Mouse (Mus musculus) midbrain, postnatal 0 days (tissue): Measurements from ENCODE around the gene Foxp1. TPM values are rescaled to one million over a fixed set of nuclear protein-coding genes. Genes with fewer than 3 reads are reported as not detected.

Experiments used
- ATAC-seq: fragments of 200-750 bp; cut with Nextera tagmentation; 2 replicates; pipeline ENCODE4 v1.8.0; 2017; ENCODE audit warnings: moderate number of reproducible peaks, mild to moderate bottlenecking, moderate TSS enrichment, moderate library complexity; ENCODE audit not compliant: low FRiP score
- DNase-seq: peaks from one replicate; pipeline ENCODE4 v3.0.0-alpha.2; 2015; ENCODE audit warnings: low spot score
- H3K27ac ChIP-seq: fragments of 300-500 bp; sonication (generic); 2 replicates; pipeline ENCODE4 v1.5.1; 2014; ENCODE audit warnings: low read depth, mild to moderate bottlenecking, low read length, mixed read lengths
- H3K27me3 ChIP-seq: fragments of 300-500 bp; sonication (generic); 2 replicates; pipeline ENCODE4 v1.6.1; 2014; ENCODE audit warnings: low read length, control low read depth, mixed read lengths; ENCODE audit not compliant: insufficient read depth
- H3K36me3 ChIP-seq: fragments of 300-500 bp; sonication (generic); 2 replicates; pipeline ENCODE4 v1.6.1; 2014; ENCODE audit warnings: low read length, control low read depth, mixed read lengths; ENCODE audit not compliant: insufficient read depth
- H3K4me1 ChIP-seq: fragments of 300-500 bp; sonication (generic); 2 replicates; pipeline ENCODE4 v1.6.1; 2014; ENCODE audit warnings: mild to moderate bottlenecking, control low read depth, antibody characterized with exemption, low read length, mixed read lengths; ENCODE audit not compliant: insufficient read depth
- H3K4me2 ChIP-seq: fragments of 300-500 bp; sonication (generic); 2 replicates; pipeline ENCODE4 v1.6.1; 2014; ENCODE audit warnings: low read depth, mild to moderate bottlenecking, low read length, mixed read lengths; ENCODE audit not compliant: poor library complexity, severe bottlenecking
- H3K4me3 ChIP-seq: fragments of 300-500 bp; sonication (generic); 2 replicates; pipeline ENCODE4 v1.5.1; 2014; ENCODE audit warnings: low read depth, mild to moderate bottlenecking, low read length, moderate library complexity
- H3K9ac ChIP-seq: fragments of 300-500 bp; sonication (generic); replicated peaks from 2 replicates; pipeline ENCODE4 v1.6.1; 2014; ENCODE audit warnings: mild to moderate bottlenecking, low read length, moderate library complexity, mixed read lengths; ENCODE audit not compliant: poor library complexity, severe bottlenecking
- H3K9me3 ChIP-seq: fragments of 300-500 bp; sonication (generic); 2 replicates; pipeline ENCODE4 v1.6.1; 2016; ENCODE audit warnings: low read length, control low read depth
- CTCF ChIP-seq: IDR thresholded peaks from 2 replicates; pipeline ENCODE4 v1.5.1; 2016; ENCODE audit warnings: antibody characterized with exemption, mild to moderate bottlenecking
- WGBS: fragments of 180-500 bp; shearing (Covaris S2); extraction: QIAGEN DNeasy Blood & Tissue Kit; methylation state at CpG from one replicate; pipeline ENCODE4 v1.1.7; 2014; 5-methylcytosine and 5-hydroxymethylcytosine counted together
- polyA plus RNA-seq: library from polyadenylated mRNA; unstranded; fragments of >200 nt; fragmentation: Nextera tagmentation; extraction: Ambion mirVana; gene quantifications from 2 replicates; pipeline ENCODE4 v1.2.1, GENCODE M21; 2015
- total RNA-seq: library from RNA; depleted of rRNA; stranded (reverse); fragments of >200 nt; gene quantifications from 2 replicates; pipeline ENCODE4 v1.2.3, GENCODE M21; 2014

Gene Foxp1
- total and polyA plus RNA-seq, 2 experiments from 2014 or later: 71.1 to 74.3 TPM

DNA sequence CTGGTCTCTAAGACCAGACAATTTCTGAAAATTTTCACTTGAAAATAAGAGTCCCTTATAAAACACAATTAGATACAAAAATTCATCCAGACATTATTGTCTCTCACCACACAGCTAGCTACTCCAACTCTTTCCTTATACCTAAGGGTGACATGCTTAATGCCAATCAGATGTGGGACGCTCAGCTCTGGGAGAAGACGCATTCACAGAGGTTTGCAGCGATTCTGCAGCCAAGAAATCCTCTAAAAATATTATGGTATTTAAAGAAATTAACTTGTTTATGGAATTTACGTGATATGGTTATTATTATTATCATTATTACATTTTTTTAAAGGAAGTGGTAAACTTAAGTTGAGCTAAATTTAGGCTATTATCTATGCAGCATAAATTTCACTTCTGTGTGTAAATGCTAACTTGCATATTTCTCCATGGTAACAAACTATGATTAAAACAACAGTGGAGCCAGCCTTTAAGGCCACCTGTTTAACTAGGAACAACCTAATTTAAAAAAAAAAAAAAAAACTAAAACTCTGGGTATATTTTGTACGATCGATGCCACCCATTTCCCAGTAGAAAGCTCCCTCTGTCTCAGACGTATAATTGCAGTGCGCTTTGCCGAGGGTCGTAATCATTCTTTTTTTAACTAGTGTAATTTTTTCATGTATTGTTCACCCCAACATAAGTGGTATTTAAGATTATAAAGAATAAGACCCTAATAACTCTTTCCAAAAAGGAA, 182.4 kb downstream of the Foxp1 start:
- no peaks in the 10 kb centered on the region for H3K9me3 ChIP-seq
- ATAC-seq (no peak), DNase-seq (no peak)
- no peak overlapping the region for H3K9ac ChIP-seq
- H3K36me3 ChIP-seq: no peaks in the 10 kb centered on the region
- H3K4me2 ChIP-seq: no peak overlapping the region
- no peaks in the 10 kb centered on the region for H3K27me3 ChIP-seq
- no peak overlapping the region for H3K27ac ChIP-seq
- no peak overlapping the region for H3K4me3 ChIP-seq
- no peak for TF ChIP-seq CTCF
- peaks cover 1% of the 10 kb centered on the region; the same call in 1 of the 2 replicates for H3K4me1 ChIP-seq
- 87% methylated on average over 10 of the region's 10 CpGs for WGBS

DNA sequence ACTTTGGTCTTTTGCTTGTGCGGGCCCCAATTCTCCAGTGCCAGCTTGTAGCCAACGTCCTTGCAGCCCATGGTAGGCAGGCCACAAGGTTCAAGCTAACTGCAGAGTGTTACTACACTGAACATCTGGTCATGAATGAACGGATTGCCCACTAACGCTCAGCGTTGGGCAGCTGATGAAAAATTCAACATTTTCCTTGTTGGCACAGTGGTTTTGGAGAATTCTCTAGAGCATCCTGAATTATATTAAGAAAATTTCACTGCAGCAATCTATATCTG, 183.2 kb downstream of the Foxp1 start:
- Histone ChIP-seq H3K36me3 (no peaks in the 10 kb centered on the region), H3K4me1 (peaks cover 2% of the 10 kb centered on the region; the same call in 1 of the 2 replicates), H3K9me3 (no peaks in the 10 kb centered on the region), H3K4me3 (no peak overlapping the region), H3K9ac (no peak overlapping the region), H3K27ac (no peak overlapping the region), H3K4me2 (no peak overlapping the region), H3K27me3 (no peaks in the 10 kb centered on the region)
- WGBS: 57% methylated on average over 5 of the region's 5 CpGs
- DNase-seq: no peak
- TF ChIP-seq CTCF: no peak
- no peak for ATAC-seq

DNA sequence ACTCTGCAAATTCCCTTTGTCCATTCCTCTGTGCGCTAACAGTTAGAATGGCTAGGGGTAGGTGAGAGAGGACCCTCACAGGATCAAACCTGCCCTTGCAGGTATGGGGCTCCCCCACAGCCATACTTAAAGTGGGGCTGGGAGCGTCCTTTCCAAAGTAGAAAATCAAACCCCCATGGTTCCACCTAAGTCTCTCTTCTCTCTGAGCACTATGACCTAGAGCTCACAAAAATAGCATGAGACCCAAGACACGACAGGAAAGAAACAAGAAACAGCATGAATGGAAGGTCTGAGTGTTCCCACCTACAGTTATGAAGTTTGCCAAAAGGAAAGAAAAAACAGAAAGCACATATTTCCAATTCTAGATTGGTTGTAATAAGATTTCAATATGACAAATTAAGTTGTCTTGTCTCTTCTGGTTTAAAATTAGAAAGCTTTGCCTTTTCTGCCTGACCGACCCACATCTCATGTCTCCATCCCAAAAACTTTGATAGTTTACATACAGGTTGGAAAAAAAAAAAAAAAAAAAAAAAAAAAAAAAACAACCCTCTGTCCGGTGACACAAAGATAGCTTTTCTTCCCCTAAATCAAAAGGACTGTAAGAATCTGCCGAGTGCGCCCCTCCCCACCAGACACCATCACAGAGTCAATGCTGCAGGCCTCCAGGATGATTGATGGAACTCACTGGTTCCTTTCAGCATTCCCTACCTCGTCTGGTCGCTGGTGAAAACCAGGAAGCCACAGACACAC, 183.8 kb downstream of the Foxp1 start:
- TF ChIP-seq CTCF: no peak
- H3K9ac ChIP-seq: no peak overlapping the region
- peaks cover 2% of the 10 kb centered on the region; the same call in 1 of the 2 replicates for H3K4me1 ChIP-seq
- WGBS: 67% methylated on average over 9 of the region's 9 CpGs
- no peak overlapping the region for H3K27ac ChIP-seq
- H3K4me2 ChIP-seq: no peak overlapping the region
- DNase-seq (no peak), ATAC-seq (no peak)
- no peak overlapping the region for H3K4me3 ChIP-seq
- H3K36me3 ChIP-seq: no peaks in the 10 kb centered on the region
- H3K9me3 ChIP-seq: no peaks in the 10 kb centered on the region
- no peaks in the 10 kb centered on the region for H3K27me3 ChIP-seq

DNA sequence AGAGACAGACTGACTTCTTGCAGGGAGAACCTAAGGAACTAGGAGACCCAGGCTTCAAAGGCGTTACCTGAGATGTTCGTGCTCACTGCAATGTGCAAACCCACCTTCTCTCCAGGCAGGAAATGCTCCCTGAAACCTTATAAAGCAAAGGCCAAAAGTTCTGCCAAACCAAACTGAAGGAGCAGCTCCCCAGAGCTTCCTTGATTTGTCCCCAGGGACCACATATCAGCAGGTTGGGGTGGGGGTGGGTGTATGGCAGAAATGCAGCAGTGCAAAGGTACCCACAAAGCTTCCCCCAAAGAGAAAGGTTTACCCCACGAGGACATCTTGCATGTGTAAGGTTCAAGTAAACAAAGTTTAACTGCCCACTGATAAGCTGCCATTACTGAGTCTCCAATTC, 184.3 kb downstream of the Foxp1 start:
- no peaks in the 10 kb centered on the region for H3K27me3 ChIP-seq
- no peak overlapping the region for H3K4me3 ChIP-seq
- H3K9me3 ChIP-seq: no peaks in the 10 kb centered on the region
- no peaks in the 10 kb centered on the region for H3K36me3 ChIP-seq
- peaks cover 2% of the 10 kb centered on the region; the same call in 1 of the 2 replicates for H3K4me1 ChIP-seq
- DNase-seq (no peak), ATAC-seq (no peak)
- no peak overlapping the region for H3K4me2 ChIP-seq
- no peak overlapping the region for H3K27ac ChIP-seq
- TF ChIP-seq CTCF: no peak
- WGBS: 71% methylated on average over 3 of the region's 3 CpGs
- H3K9ac ChIP-seq: no peak overlapping the region

DNA sequence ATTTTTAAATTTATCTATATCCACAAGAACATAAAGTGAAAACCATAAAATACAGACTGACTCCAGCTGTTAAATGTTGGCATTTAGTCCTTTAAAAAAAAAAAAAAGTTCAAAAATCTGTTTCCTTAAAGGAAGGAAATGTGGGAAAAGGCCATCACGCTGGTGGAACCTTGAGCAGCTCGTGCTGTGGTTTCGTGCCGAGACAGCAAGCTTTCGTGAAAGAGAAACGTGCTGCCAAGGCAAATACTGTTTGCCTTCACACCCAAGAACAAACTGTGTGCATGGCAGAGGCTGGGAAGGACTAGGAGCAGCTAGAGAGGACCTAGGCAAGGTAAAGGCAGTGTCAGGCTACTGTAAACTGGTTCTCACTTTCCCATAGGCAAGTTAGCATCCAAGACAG, 184.9 kb downstream of the Foxp1 start:
- no peak overlapping the region for H3K4me2 ChIP-seq
- no peak for ATAC-seq
- 78% methylated on average over 6 of the region's 6 CpGs for WGBS
- no peak overlapping the region for H3K27ac ChIP-seq
- H3K27me3 ChIP-seq: no peaks in the 10 kb centered on the region
- no peak overlapping the region for H3K4me3 ChIP-seq
- TF ChIP-seq CTCF: no peak
- no peak for DNase-seq
- no peaks in the 10 kb centered on the region for H3K9me3 ChIP-seq
- no peak overlapping the region for H3K9ac ChIP-seq
- H3K4me1 ChIP-seq: peaks cover 2% of the 10 kb centered on the region; the same call in 1 of the 2 replicates
- no peaks in the 10 kb centered on the region for H3K36me3 ChIP-seq

DNA sequence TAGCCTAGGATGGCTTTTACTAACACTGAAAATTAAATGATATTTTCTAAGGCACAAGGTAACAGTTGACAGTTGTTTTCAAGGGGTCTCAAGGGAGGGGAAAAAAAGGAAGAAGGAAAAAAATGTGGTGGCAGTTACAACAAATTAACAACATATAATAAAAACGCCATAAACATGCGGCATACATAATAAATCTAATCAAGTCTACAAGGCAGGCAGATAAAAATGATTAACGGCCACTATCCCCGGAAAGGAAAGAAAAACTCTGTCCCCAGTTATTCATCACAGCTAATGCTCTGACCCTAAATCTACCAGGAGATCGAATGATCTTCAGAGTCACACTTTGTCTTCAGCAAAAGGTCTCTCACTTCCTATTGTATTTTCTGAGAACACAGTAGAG, 186.3 kb downstream of the Foxp1 start:
- Histone ChIP-seq H3K4me1 (peaks cover 2% of the 10 kb centered on the region; the same call in 1 of the 2 replicates), H3K9me3 (no peaks in the 10 kb centered on the region), H3K27ac (no peak overlapping the region), H3K9ac (no peak overlapping the region), H3K4me3 (no peak overlapping the region), H3K36me3 (no peaks in the 10 kb centered on the region), H3K4me2 (no peak overlapping the region), H3K27me3 (no peaks in the 10 kb centered on the region)
- no peak for TF ChIP-seq CTCF
- WGBS: 70% methylated on average over 5 of the region's 5 CpGs
- ATAC-seq (no peak), DNase-seq (no peak)
